In genomic region chr13:44569241-44569778, GRCm38 (mm10) we compare ENCODE assay signal across 17 mouse cellular contexts.
A peak's percentile ranks its signal among the peaks of the same experiment; 100 is the strongest.
DNase-seq lines count a peak whose midpoint lies in the region; ATAC-seq and TF ChIP-seq lines count a peak whose summit lies in the region.
"Had no signal": no experiment of that assay in that cellular context is flagged by ENCODE, and none has a peak within 500 bp of the region (broad histone marks: within the 10 kb centered on the region; RNA-seq: fewer than 3 reads in every experiment).

No protein-coding gene starts in this region.

- peak overlapping the region; percentile 20 for H3K27ac ChIP-seq in gastrocnemius, adult 2 months
- H3K27ac ChIP-seq in kidney, postnatal 0 days = no peak overlapping the region
- peak overlapping the region; percentile 29; the same call in 1 of the 2 replicates for H3K27ac ChIP-seq in embryonic fibroblast, embryonic 13.5 days (ENCODE audit: insufficient read depth, low read length)
- H3K27ac ChIP-seq in lung, postnatal 0 days (ENCODE audit: low read length) = peak overlapping the region; percentile 40; the same call in 1 of the 2 replicates
- H3K27ac ChIP-seq: hindbrain, embryonic 15.5 days; limb, embryonic 13.5 days; midbrain, embryonic 10.5 days had no signal

- no peak for DNase-seq in gastrocnemius, adult 2 months
- DNase-seq in gastrocnemius, postnatal 10 days = no peak
- peak; percentile 22 for DNase-seq in kidney, postnatal 0 days (ENCODE audit: low spot score)
- DNase-seq in kidney, postnatal 4 days = no peak
- peak; percentile 85 for DNase-seq in lung, postnatal 0 days (ENCODE audit: low spot score)
- no peak for DNase-seq in left cerebral cortex, adult 11 months (ENCODE audit: low spot score)
- DNase-seq: adrenal gland, postnatal 36 days; cerebellum, adult 2 months; gastrocnemius, postnatal 25 days; lung, embryonic 14.5 days had no signal

- no peaks in the 10 kb centered on the region for H3K36me3 ChIP-seq in kidney, postnatal 0 days (ENCODE audit: insufficient read depth, low read length)
- no peaks in the 10 kb centered on the region for H3K36me3 ChIP-seq in lung, postnatal 0 days (ENCODE audit: insufficient read depth, low read length)
- H3K36me3 ChIP-seq: hindbrain, embryonic 15.5 days; limb, embryonic 13.5 days; midbrain, embryonic 10.5 days had no signal

- no peak overlapping the region for H3K4me2 ChIP-seq in kidney, postnatal 0 days (ENCODE audit: low read length)
- no peak overlapping the region for H3K4me2 ChIP-seq in lung, postnatal 0 days (replicated peaks; ENCODE audit: low read depth, low read length)
- H3K4me2 ChIP-seq: hindbrain, embryonic 15.5 days; limb, embryonic 13.5 days; lung, embryonic 14.5 days had no signal

- WGBS in kidney, postnatal 0 days = 52% methylated on average over 3 of the region's 3 CpGs
- WGBS in lung, postnatal 0 days = 35% methylated on average over 3 of the region's 3 CpGs

- H3K4me1 ChIP-seq in kidney, postnatal 0 days (replicated peaks; ENCODE audit: insufficient read depth, low read length) = no peaks in the 10 kb centered on the region
- no peaks in the 10 kb centered on the region; the same call in 1 of the 2 replicates for H3K4me1 ChIP-seq in embryonic fibroblast, embryonic 13.5 days (ENCODE audit: control insufficient read depth, insufficient read depth, low read length)
- H3K4me1 ChIP-seq in lung, postnatal 0 days (ENCODE audit: insufficient read depth, low read depth, low read length) = no peaks in the 10 kb centered on the region
- H3K4me1 ChIP-seq: hindbrain, embryonic 15.5 days had no signal

- ATAC-seq in kidney, postnatal 0 days (replicated peaks; ENCODE audit: low FRiP score, low read depth) = no peak
- ATAC-seq in lung, postnatal 0 days = peak; percentile 96
- ATAC-seq in megakaryocyte progenitor cell, adult 5-6 weeks (replicated peaks; ENCODE audit: poor library complexity) = no peak
- ATAC-seq: activated CD4-positive, CD25-positive, alpha-beta regulatory T cell, adult 4 months; intestine, postnatal 0 days had no signal

- no peak for TF ChIP-seq CTCF in gastrocnemius, adult 2 months (IDR thresholded peaks at IDR 0.05)
- no peak for TF ChIP-seq CTCF in kidney, postnatal 0 days (IDR thresholded peaks at IDR 0.05; ENCODE audit: low read depth)
- no peak for TF ChIP-seq CTCF in embryonic fibroblast, embryonic 13.5 days (IDR thresholded peaks at IDR 0.05; ENCODE audit: borderline replicate concordance, insufficient read depth, low read length)
- TF ChIP-seq CTCF in lung, postnatal 0 days (IDR thresholded peaks at IDR 0.05) = no peak

- H3K9ac ChIP-seq in kidney, postnatal 0 days (ENCODE audit: low read depth, low read length) = no peak overlapping the region
- H3K9ac ChIP-seq in lung, postnatal 0 days (replicated peaks; ENCODE audit: low read depth) = no peak overlapping the region
- H3K9ac ChIP-seq: hindbrain, embryonic 15.5 days; limb, embryonic 13.5 days; lung, embryonic 14.5 days had no signal

- H3K27me3 ChIP-seq in kidney, postnatal 0 days (ENCODE audit: insufficient read depth, low read length) = no peaks in the 10 kb centered on the region
- no peaks in the 10 kb centered on the region for H3K27me3 ChIP-seq in lung, postnatal 0 days (replicated peaks; ENCODE audit: insufficient read depth, low read length)
- H3K27me3 ChIP-seq: hindbrain, embryonic 15.5 days; limb, embryonic 13.5 days had no signal

- no peaks in the 10 kb centered on the region for H3K9me3 ChIP-seq in kidney, postnatal 0 days (replicated peaks; ENCODE audit: low read length)
- H3K9me3 ChIP-seq in lung, postnatal 0 days (ENCODE audit: low read length) = no peaks in the 10 kb centered on the region
- H3K9me3 ChIP-seq: hindbrain, embryonic 15.5 days; midbrain, embryonic 10.5 days had no signal

- intact Hi-C loops in gastrocnemius, adult 2 months (cut with DNase I) = no loop called here

- no peak overlapping the region for H3K4me3 ChIP-seq in gastrocnemius, adult 2 months
- H3K4me3 ChIP-seq in kidney, postnatal 0 days (replicated peaks; ENCODE audit: low read depth, low read length) = no peak overlapping the region
- no peak overlapping the region for H3K4me3 ChIP-seq in embryonic fibroblast, embryonic 13.5 days (ENCODE audit: insufficient read depth, low read length)
- no peak overlapping the region for H3K4me3 ChIP-seq in lung, postnatal 0 days (ENCODE audit: low read depth, low read length)
- H3K4me3 ChIP-seq: hindbrain, embryonic 15.5 days; limb, embryonic 13.5 days; midbrain, embryonic 10.5 days had no signal

- TF ChIP-seq EP300 in lung, postnatal 0 days (IDR thresholded peaks at IDR 0.05) = peak; percentile 85

- TF ChIP-seq POLR2A in embryonic fibroblast, embryonic 13.5 days (IDR thresholded peaks at IDR 0.05; ENCODE audit: low read depth, low read length) = no peak

Comparison
In these comparisons a context has a peak if more than half of its experiments do, and no peak if none do; other contexts are left out.
1. DNase-seq: peak in kidney, postnatal 0 days (single experiment) and lung, postnatal 0 days (single experiment); none in gastrocnemius, adult 2 months (single experiment), gastrocnemius, postnatal 10 days (single experiment), kidney, postnatal 4 days (0 of 2) and left cerebral cortex, adult 11 months (single experiment).